Mouse (Mus musculus) left cerebral cortex, postnatal 4 days (tissue): ENCODE results near the gene Rnf111. TPM values are rescaled to one million over a fixed set of nuclear protein-coding genes. Genes with fewer than 3 reads are reported as not detected.
"Not testable (repeated sequence)": the region's sequence is repeated elsewhere in the genome, so short reads cannot be mapped to it uniquely, and the experiment has no call there.

Experiments used
- DNase-seq: peaks from one replicate; pipeline ENCODE4 v3.0.0-alpha.2; 2022
- intact Hi-C: fragments of 180-260 bp; cut with DNase I; formaldehyde crosslinking; loops from one replicate; pipeline ENCODE4 v1.15.1; 2025
- total RNA-seq, 2 experiments: library from RNA; stranded (reverse); gene quantifications; 2 replicates each; pipeline ENCODE4 v1.2.3; 2021

Gene Rnf111
- 10 to 100 TPM; 43.3 to 47.0 TPM for total RNA-seq

DNA sequence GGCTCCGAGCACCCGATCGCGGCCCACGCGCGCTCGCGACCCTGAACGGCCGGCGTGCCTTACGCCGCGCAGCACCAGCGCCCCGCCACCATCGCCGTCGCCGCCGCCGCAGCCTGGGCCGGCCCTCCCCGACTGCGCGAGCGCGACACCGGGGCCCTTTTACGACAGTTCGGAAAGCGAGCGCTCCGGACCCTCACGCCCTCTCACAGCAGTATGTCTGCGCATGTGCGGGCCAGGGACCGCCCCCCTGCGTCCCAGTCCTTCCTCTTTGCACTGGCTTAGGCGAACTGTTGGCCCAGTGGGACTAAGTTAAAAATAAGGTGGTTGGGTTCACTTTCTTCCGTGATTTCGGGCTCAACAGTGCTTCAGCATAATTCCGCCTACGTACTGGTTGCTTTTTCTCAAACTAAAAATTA lies at the start of gene Rnf111:
Gene Rnf111, minus strand, starts transcription at position 100 of the 416 bp plus-strand sequence.
- peak; percentile 97 for DNase-seq
- intact Hi-C loops: no loop called here

DNA sequence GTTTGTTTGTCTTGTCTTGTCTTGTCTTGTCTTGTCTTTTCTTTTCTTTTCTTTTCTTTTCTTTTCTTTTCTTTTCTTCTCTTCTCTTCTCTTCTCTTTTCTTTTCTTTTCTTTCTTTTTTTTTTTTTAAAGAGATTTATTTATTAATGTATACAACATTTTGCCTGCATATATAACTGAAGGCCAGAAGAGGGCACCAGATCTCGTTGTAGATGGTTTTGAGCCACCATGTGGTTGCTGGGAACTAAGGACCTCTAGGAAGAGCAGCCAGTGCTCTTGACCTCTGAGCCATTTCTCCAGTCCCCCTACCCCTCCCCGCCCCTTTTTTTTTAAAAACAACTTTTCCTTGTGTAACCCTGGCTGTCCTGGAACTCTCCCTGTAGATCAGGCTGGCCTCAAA lies 48.7 kb upstream of the Rnf111 start:
- intact Hi-C loops, DNase-seq: not testable (repeated sequence)

DNA sequence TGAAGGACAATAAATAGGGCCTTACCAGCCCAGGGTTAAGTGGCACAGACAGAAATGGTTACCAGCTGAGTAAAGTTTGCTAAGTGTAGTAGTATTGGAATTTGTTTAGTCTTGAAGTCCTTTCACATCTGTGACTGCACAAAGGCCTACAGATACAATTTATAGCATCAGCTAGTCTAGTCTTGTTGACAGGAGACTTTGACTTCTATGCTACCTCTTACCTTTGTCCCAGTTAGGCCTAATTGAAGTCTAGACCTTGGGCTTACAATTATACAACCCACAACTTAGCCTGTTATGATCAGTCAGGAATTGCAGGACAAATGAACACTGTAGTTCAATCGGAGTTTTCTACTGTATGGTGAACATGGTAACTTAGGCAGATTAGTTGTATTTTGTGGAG lies 48.0 kb upstream of the Rnf111 start:
- intact Hi-C loops: no loop called here
- DNase-seq: no peak

DNA sequence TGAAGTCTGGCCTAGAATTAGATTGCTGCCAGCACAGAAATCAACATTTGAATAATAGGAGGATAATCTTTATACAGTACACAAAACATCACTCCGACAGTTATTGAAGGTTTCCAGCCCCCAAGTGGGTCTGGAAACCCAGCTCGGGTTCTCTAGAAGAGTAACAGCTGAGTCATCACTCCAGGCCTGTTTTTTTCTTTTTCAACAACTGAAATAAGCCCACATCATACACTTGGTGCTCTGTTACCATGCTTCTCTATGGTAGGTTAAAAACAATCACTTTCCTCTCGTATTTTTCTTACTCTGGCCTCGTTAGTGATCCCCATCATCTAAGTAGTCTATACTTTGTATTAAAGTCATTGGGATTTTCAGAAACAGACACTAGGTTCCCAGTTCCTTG lies 44.8 kb upstream of the Rnf111 start:
- intact Hi-C loops: no loop called here
- DNase-seq: no peak

DNA sequence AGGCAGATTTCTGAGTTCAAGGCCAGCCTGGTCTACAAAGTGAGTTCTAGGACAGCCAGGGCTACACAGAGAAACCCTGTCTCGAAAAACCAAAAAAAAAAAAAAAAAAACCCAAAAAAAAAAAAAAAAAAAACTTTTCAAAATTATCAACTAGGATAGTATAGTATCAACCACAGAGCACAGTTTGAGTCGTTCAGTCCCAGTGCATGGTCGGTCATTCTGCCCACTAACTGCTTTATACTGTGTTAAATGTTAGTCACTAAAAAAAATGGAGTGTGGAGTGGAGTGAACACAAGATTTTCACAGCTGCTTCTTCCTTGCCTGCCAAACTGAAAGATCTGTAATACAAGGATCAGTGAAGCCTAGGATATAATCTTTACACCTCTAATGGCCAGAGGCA lies 43.1 kb upstream of the Rnf111 start:
- DNase-seq, intact Hi-C loops: not testable (repeated sequence)

DNA sequence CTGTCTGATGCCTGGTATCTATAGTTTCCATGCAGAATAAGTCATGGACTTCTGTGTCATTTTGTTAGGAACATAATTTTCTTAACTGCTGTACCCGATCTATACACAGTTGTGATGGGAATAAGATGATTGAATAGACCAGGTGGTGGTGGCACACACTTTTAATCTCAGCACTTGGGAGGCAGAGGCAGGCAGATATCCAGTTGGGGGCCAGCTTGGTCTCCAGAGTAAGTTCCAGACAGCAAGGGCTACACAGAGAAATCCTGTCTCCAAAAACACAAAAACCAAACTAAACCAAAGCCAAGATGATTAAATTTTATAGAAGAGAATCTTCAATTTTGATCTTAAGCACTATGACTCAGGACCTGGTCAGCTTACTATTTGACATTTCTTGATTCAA lies 41.3 kb upstream of the Rnf111 start:
- intact Hi-C loops: no loop called here
- no peak for DNase-seq

DNA sequence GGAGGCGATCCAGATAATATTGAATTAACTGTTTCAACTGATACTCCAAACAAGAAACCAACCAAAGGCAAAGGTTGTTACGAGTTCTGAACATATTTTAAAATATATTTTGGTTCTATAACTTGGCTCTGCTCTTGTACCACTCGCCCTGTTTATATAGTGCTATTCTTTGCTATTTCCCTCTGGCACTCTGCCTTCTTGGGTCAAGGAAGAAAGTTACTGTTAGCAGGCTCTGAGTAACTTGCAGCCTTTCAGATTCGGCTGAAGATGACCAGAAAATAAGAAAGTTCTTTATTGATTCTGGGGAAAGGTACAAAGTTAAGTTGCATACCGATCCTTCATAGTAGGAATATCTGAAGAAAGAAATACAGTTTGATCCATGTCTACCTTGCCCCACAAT lies 40.5 kb upstream of the Rnf111 start:
- intact Hi-C loops: no loop called here
- no peak for DNase-seq

DNA sequence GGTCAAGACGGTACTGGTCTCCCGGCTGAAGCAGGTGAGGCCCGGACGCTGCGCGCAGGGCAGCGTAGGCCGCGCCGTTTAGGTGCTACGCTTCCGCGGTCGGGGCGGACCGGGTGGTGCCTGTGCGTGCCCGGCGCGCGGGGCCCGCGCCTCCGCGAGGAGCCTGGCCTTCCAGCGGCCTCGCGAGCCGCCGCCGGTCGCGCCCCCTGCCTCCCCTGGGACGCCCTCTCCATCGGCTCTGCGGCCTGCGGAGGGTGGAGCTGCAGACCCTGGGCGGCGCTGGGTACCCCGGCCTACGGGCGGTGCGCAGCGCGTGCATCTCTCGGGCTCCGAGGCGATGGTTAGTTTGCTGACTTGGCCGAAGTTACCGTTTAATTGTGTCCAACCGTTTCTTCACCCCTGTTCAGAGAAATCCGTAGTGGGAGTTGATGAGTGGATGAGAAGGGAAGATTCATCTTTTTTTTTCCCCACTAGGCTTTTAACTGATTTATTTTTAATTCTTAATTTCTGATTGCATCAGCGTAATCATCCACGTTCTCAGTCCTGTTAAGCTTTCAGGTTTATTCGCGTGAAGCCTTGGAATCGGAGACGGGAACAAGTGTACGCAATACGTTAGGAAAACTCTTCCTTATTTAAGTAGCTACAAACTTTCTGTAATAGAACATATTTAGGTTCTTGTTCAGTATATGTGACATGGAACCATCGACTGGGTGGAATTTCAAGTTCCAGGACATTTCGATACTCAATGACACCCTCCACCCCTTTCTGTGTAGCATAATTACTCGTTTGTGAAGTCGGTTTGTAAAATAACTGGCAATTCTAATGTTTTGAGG lies 39.7 kb upstream of the Rnf111 start:
- intact Hi-C loops: no loop called here
- peak; percentile 75 for DNase-seq

DNA sequence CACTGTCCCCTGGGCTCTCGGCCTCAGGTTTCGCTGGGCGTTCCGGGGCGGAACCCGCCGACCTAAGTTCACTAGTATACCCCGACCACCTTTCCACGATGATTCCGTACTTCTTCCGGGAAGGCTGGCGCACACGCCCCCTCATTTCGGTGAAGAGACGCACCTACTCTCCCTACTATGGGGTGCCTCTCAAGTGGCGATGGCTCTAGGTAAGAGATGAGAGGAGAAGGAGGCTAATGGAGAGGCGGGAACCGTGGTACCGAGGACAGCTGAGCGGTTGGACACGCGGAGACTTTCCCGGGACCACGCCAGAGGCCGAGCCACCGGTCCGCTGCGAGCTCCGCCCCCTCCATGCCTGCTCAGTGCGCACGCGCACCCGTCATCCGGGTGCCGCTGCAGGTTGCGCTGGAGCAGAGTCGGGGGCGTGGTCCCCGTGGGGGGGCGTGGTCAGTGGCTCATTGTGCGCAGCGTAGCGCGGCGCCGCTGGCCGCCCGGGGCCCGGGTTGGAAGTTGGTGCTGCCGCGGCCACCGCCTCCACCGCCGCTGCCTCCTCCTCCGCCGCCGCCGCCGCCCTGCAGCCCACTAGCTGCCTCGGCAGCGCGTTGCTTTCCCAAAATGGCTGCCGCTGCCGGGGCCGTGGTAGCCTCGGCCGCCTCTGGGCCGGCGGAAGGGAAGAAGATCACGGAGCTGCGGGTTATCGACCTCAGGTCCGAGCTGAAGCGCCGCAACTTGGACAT lies 38.9 kb upstream of the Rnf111 start, which contains the start of gene Sltm:
Gene Sltm, plus strand, starts transcription at position 450 of the 737 bp plus-strand sequence.
- DNase-seq: peak; percentile 100
- intact Hi-C loops: no loop called here

DNA sequence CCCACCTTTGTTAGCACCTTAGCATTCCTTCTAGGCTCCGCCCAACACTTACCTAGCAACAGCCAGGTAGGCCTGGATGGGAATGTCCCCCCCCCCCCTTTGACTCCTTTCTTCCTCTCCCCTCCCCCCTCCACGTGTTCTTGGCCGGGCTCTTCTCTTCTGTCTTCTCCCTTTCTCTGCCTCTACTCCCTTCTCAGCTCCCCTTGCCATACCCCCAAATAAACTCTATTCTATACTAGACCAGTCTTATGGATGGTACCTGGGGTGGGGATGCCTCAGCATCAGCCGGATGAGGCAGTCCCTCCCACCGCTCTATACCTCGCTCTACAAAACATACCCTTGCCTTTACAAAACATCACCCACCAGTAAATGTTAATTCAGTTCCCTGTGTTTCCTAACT lies 38.1 kb upstream of the Rnf111 start:
- DNase-seq: no peak
- intact Hi-C loops: no loop called here

DNA sequence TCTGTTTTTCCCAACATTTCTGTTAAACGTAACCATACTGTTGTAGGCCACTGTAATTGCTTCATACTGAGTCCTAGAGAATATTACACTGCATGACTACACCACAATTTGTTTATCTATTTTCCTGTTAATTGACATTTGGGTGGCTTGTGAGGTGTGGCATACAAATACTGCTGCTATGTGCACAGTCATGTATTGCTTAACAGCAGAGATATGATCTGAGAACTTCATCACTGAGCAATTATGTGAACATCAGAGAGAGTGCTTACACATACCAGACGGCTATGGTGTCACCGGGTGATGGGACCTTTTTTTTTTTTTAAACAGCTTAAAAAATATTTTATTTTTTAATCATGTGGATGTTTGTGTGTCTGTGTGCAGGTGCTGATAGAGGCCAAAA lies 29.8 kb upstream of the Rnf111 start:
- DNase-seq: no peak
- intact Hi-C loops: no loop called here

DNA sequence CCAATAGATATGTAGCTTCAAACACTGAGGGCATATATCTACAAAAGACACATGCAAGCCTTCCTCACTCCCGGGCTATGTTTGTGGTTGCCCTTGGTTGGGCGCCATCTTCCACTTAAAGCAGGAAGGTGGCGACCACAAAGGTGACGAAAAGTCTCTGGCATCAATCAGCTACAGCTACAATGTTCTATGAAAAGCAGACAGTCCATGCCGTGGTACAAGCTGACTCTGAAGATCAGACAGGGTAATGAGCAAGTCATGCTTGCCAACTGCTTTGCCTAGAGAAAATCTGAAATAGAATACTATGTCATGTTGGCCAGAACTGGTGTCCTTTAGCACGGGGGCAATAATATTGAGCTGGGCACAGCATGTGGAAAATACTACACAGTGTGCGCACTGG lies 20.8 kb upstream of the Rnf111 start:
- DNase-seq: no peak
- intact Hi-C loops: no loop called here

DNA sequence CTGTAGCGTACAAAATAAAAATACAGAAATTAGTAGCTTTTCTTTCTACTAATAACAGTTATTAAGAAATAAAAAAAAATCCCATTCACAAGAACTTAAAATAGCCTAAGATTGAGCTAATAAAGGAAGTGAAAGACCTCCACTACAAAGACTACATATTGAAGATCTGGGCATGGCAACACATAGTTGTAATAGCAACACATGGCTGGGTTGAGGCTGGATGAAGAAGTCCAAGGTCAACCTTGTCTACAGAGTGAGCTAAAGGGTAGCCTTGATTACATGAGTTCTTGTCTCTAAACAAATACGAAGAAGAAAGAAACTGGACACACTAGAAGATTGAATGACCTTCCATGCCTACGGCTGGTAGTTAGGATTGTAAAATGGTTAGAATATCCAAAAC lies 20.3 kb upstream of the Rnf111 start:
- intact Hi-C loops: no loop called here

DNA sequence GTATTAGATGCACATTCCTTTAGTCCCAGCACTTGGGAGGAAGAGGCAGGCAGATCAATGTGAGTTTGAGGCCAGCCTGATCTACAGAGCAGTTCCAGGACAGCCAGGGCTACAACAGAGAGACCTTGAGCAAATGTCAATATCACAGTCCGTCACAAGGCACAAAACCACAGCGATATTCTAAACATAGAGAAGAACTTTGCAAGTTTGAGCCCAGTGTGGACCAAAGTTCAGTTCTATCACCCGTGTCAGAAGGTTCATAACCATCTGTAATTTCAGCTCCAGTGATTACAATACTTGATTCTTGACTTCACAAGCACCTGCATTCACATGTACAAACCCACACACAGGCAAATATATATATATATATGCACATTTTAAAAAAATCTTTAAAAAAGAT lies 17.1 kb upstream of the Rnf111 start:
- intact Hi-C loops: no loop called here
- no peak for DNase-seq

More for the DNA sequence above, 20.3 kb upstream of the Rnf111 start:
- DNase-seq: no peak

DNA sequence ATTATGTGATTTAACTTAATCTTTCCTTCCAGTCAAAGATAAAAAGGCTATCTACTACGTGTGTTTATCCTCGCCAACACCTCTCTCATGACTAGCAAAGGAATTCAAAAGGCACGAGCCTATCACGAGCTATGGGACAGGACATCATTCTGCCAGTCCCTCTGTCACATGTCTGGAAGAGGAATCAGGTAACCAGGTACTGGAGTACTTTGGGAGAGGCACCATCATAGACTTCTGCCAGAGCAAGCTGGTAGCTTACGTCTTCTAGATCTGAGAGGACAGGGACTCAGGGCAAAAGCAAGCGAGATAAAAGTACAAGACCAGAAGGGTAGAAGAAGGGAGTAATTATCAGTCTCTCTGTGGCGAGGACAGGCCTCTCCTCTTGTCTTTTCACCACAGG lies 8.2 kb upstream of the Rnf111 start:
- intact Hi-C loops: no loop called here
- no peak for DNase-seq

DNA sequence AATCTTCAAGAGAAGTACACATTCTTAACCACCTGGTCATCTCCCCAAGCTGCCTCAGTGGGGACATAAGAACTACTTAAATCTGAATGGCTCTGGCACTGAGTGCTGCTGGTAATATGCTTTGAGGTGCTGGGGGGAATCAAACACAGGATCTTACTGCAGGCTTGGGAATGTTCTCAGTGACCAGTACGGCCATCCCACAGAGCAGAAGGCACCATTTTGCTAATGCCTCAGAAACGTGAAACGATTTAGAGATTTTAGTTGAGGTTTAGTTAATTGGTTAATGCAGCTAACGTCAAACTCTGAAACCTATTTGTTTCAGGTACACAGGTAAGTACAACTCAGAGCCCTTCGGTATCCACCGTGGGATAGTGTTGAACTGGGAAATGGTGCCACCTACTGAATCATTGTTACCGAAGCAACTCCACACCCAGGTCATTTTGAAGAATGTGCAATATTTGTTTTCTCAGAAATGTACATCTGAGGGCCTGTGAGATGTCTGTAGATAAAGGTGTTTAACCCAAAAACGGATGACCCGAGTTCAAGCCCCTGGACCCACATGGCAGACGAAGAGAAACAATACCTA lies 7.6 kb upstream of the Rnf111 start:
- intact Hi-C loops: no loop called here
- DNase-seq: no peak

DNA sequence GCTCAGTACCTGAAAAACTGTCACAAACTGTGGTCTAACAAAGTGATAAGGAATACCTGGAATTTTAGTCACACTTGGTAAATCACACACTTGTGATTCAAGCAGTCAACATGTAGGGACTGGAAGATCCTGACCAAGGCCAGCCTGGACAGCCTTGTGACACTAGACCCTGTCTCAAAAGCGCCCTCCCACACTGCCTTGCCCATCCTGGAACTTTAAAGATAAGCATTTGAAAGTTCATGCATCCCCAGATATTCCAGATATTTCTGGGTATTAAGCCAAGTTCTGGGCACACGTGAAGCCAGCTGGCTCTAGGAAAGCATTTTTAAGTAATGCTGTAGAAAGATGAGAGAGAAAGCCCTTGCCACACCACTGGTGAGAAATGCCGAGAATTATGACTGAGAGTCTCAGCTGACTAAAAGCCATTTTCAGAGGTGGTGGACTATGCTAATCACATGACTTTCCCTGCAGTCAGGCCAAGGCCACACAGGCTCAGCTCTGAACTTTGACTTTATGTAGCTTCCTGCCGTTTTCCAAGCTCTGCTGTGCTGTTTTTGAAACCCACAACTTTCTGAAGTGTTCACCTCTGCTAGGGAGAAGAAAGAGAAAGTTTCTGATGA lies 6.5 kb upstream of the Rnf111 start:
- intact Hi-C loops: no loop called here
- DNase-seq: no peak

DNA sequence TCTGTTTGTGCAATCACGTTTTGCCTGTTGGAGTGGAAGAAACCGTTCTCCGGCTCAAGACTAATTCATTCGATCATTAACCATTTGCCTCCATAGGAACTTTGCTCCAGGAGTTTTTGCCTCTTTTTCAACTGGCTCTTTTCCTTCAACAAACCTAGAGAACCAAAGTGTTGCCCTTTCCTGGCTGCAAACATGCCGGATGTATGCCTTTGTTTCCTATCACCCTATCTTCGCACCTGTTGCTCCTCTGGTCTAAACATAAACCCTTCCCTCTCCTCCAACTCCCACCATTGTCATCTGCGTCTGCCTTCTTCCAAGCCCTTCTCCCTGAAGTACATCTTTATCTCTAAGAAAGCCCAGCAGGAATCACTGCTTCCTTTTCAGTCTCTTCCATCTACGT lies 3.3 kb upstream of the Rnf111 start:
- intact Hi-C loops: no loop called here
- no peak for DNase-seq

DNA sequence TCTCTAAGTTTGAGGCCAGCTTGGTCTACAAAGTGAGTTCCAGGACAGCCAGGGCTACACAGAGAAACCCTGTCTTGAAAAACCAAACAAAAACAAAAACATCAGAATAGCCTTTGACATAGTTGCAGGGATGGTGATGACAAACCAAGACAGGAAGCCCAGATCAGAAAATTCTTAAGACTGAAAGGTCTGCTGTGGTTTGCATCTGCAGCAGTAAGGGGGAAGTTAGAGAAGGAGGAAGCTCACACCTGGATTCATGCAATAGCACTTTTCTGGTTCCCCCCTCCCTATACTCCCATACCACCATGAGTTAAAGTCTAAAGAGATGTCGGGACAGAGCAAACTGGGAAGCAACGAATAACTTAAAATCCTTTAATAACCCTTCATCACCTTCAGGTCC lies 2.7 kb upstream of the Rnf111 start:
- no peak for DNase-seq
- intact Hi-C loops: no loop called here

DNA sequence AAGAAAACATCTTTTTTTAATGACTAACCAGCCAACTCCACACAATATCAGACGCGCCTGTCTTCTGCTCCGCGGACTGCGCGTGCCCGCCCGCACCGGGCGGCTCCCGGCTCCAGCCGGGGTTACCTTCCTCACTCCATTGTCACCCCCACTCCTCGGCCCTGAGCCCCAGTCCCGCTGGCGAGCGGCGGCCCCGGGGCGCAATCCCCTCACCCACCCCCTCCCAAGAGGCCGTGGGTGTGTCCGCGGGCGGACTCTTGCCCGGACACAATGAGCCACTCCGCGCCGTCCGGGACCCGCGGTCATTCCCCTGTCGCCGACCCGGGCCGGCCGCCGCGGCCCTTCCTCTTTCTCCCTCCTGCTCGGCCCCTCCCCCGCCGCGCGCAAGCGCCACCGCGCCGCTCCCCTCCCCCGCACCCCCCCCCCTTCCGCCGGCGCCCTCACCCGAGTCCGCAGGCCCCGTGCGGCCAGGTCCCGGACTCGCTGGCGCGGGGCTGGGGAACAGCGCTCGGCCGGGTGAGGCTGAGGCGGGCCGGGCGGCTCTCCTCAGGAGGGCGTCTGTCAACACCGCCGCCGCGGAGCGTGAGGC lies 416 bp downstream of the Rnf111 start:
- peak; percentile 64 for DNase-seq
- intact Hi-C loops: no loop called here
